Mouse (Mus musculus) MEL (cell line): ENCODE results near the gene T. TPM values are rescaled to one million over a fixed set of nuclear protein-coding genes. Genes with fewer than 3 reads are reported as not detected.

Experiments
- DNase-seq: peaks from one replicate; pipeline ENCODE4 v3.0.0; 2011; ENCODE audit warnings: low read depth, low spot score
- H3K27ac ChIP-seq: 2 replicates; pipeline ENCODE4 v1.5.1; 2012; ENCODE audit warnings: low read depth, mild to moderate bottlenecking, control low read depth, low read length, moderate library complexity; ENCODE audit not compliant: control insufficient read depth
- H3K27me3 ChIP-seq, 2 experiments: fragments of 150-350 bp in 1 of 2; sonication (generic) in 1 of 2; 2 replicates each; pipeline ENCODE4 v1.6.1; 2012; ENCODE audit warnings: low read length in 2 of 2, mild to moderate bottlenecking in 2 of 2, improper control_type of control experiment in 1 of 2, moderate library complexity in 1 of 2; ENCODE audit not compliant: insufficient read depth in 2 of 2, control insufficient read depth in 1 of 2
- H3K36me3 ChIP-seq, 2 experiments: 2 replicates each; pipeline ENCODE4 v1.6.1; 2012 to 2014; ENCODE audit warnings: low read length in 2 of 2, improper control_type of control experiment in 1 of 2, inconsistent platforms in 1 of 2, mild to moderate bottlenecking in 1 of 2; ENCODE audit not compliant: insufficient read depth in 2 of 2, control insufficient read depth in 1 of 2
- H3K4me1 ChIP-seq, 2 experiments: fragments of 150-350 bp in 1 of 2; sonication (generic) in 1 of 2; 2 replicates each; pipeline ENCODE4 v1.6.1; 2012; ENCODE audit warnings: low read length in 2 of 2, improper control_type of control experiment in 1 of 2, mild to moderate bottlenecking in 1 of 2; ENCODE audit not compliant: insufficient read depth in 2 of 2, control insufficient read depth in 1 of 2
- H3K4me3 ChIP-seq, 2 experiments: fragments of 150-350 bp in 1 of 2; sonication (generic) in 1 of 2; 2 replicates each; pipeline ENCODE4 v1.5.1; 2012; ENCODE audit warnings: low read depth in 2 of 2, low read length in 2 of 2, mild to moderate bottlenecking in 2 of 2, moderate library complexity in 2 of 2, control low read depth in 1 of 2, improper control_type of control experiment in 1 of 2; ENCODE audit not compliant: control insufficient read depth in 1 of 2, insufficient read depth in 1 of 2
- H3K79me2 ChIP-seq: 2 replicates; pipeline ENCODE4 v1.6.1; 2012; ENCODE audit warnings: mild to moderate bottlenecking, low read length, moderate library complexity; ENCODE audit not compliant: control insufficient read depth, poor library complexity, insufficient read depth
- H3K9ac ChIP-seq: 2 replicates; pipeline ENCODE4 v1.6.1; 2012; ENCODE audit warnings: low read depth, mild to moderate bottlenecking, control low read depth, low read length, moderate library complexity; ENCODE audit not compliant: control insufficient read depth, poor library complexity, severe bottlenecking
- H3K9me3 ChIP-seq: fragments of 150-350 bp; sonication (generic); replicated peaks from 2 replicates; pipeline ENCODE4 v1.6.1; 2012; ENCODE audit warnings: mild to moderate bottlenecking, low read length, improper control_type of control experiment, moderate library complexity; ENCODE audit not compliant: insufficient read depth
- BHLHE40 ChIP-seq: IDR thresholded peaks from 2 replicates; pipeline ENCODE4 v1.6.1; 2012; ENCODE audit warnings: low read depth, mild to moderate bottlenecking, inconsistent platforms, low read length, improper control_type of control experiment, borderline replicate concordance
- CHD1 ChIP-seq: IDR thresholded peaks from 2 replicates; pipeline ENCODE4 v1.6.1; 2012; ENCODE audit warnings: low read depth, mild to moderate bottlenecking, inconsistent platforms, low read length, improper control_type of control experiment
- CHD2 ChIP-seq: IDR thresholded peaks from 2 replicates; pipeline ENCODE4 v1.6.1; 2011; ENCODE audit warnings: low read length, improper control_type of control experiment
- CTCF ChIP-seq, 3 experiments: IDR thresholded peaks in 2 of 3; conservative IDR thresholded peaks in 1 of 3; 2 replicates each; pipeline ENCODE4 v1.5.1; 2011 to 2012; ENCODE audit warnings: low read length in 3 of 3, low read depth in 2 of 3, mild to moderate bottlenecking in 2 of 3, improper control_type of control experiment in 1 of 3, inconsistent platforms in 1 of 3, mixed read lengths in 1 of 3, moderate library complexity in 1 of 3; ENCODE audit not compliant: control insufficient read depth in 1 of 3, insufficient read depth in 1 of 3, poor library complexity in 1 of 3, severe bottlenecking in 1 of 3
- ELF1 ChIP-seq: IDR thresholded peaks from 2 replicates; pipeline ENCODE4 v1.6.1; 2014; ENCODE audit warnings: low read depth, mild to moderate bottlenecking, inconsistent platforms, low read length, improper control_type of control experiment, moderate library complexity
- EP300 ChIP-seq, 2 experiments: IDR thresholded peaks; 2 replicates each; pipeline ENCODE4 v1.6.1; 2011; ENCODE audit warnings: improper control_type of control experiment in 2 of 2, low read length in 2 of 2, low read depth in 1 of 2, mild to moderate bottlenecking in 1 of 2
- ETS1 ChIP-seq: IDR thresholded peaks from 2 replicates; pipeline ENCODE4 v1.6.1; 2012; ENCODE audit warnings: low read depth, mild to moderate bottlenecking, inconsistent platforms, low read length, improper control_type of control experiment, moderate library complexity
- GABPA ChIP-seq: IDR thresholded peaks from 2 replicates; pipeline ENCODE4 v1.6.1; 2012; ENCODE audit warnings: low read depth, mild to moderate bottlenecking, inconsistent platforms, low read length, improper control_type of control experiment, moderate library complexity
- GATA1 ChIP-seq: IDR thresholded peaks from 2 replicates; pipeline ENCODE4 v1.6.1; 2011; ENCODE audit warnings: low read depth, low read length, improper control_type of control experiment
- HCFC1 ChIP-seq: IDR thresholded peaks from 2 replicates; pipeline ENCODE4 v1.6.1; 2012; ENCODE audit warnings: low read depth, mild to moderate bottlenecking, inconsistent platforms, low read length, improper control_type of control experiment, moderate library complexity
- MAFK ChIP-seq: IDR thresholded peaks from 2 replicates; pipeline ENCODE4 v1.6.1; 2011; ENCODE audit warnings: low read depth, mild to moderate bottlenecking, low read length, improper control_type of control experiment, borderline replicate concordance
- MEF2A ChIP-seq: IDR thresholded peaks from 2 replicates; pipeline ENCODE4 v1.6.1; 2014; ENCODE audit warnings: low read depth, mild to moderate bottlenecking, inconsistent platforms, low read length, improper control_type of control experiment; ENCODE audit not compliant: poor library complexity, insufficient replicate concordance, severe bottlenecking; ENCODE audit errors: extremely low read depth
- MXI1 ChIP-seq: IDR thresholded peaks from 2 replicates; pipeline ENCODE4 v1.6.1; 2011; ENCODE audit warnings: mild to moderate bottlenecking, low read depth, low read length, improper control_type of control experiment
- MYB ChIP-seq: IDR thresholded peaks from 2 replicates; pipeline ENCODE4 v1.6.1; 2011; ENCODE audit warnings: mild to moderate bottlenecking, low read depth, low read length, improper control_type of control experiment
- MYC ChIP-seq: IDR thresholded peaks from 2 replicates; pipeline ENCODE4 v1.6.1; 2011; ENCODE audit warnings: low read depth, mild to moderate bottlenecking, low read length, improper control_type of control experiment, moderate library complexity
- NELFE ChIP-seq: IDR thresholded peaks from 2 replicates; pipeline ENCODE4 v1.6.1; 2011; ENCODE audit warnings: low read depth, low read length, improper control_type of control experiment
- NRF1 ChIP-seq: IDR thresholded peaks from 2 replicates; pipeline ENCODE4 v1.6.1; 2014; ENCODE audit warnings: low read depth, mild to moderate bottlenecking, inconsistent platforms, low read length, improper control_type of control experiment, moderate library complexity; ENCODE audit not compliant: poor library complexity, insufficient read depth, severe bottlenecking
- POLR2A ChIP-seq, 2 experiments: IDR thresholded peaks; 2 replicates each; pipeline ENCODE4 v1.6.1; 2011 to 2012; ENCODE audit warnings: low read length in 2 of 2, mild to moderate bottlenecking in 2 of 2, control low read depth in 1 of 2, improper control_type of control experiment in 1 of 2, low read depth in 1 of 2, moderate library complexity in 1 of 2; ENCODE audit not compliant: control insufficient read depth in 1 of 2, insufficient read depth in 1 of 2, poor library complexity in 1 of 2
- RAD21 ChIP-seq: IDR thresholded peaks from 2 replicates; pipeline ENCODE4 v1.6.1; 2011; ENCODE audit warnings: mild to moderate bottlenecking, low read depth, low read length, improper control_type of control experiment
- SIN3A ChIP-seq: IDR thresholded peaks from 2 replicates; pipeline ENCODE4 v1.6.1; 2012; ENCODE audit warnings: low read length, improper control_type of control experiment, inconsistent platforms
- SMC3 ChIP-seq: IDR thresholded peaks from 2 replicates; pipeline ENCODE4 v1.6.1; 2011; ENCODE audit warnings: low read depth, low read length, improper control_type of control experiment
- TAL1 ChIP-seq: IDR thresholded peaks from 2 replicates; pipeline ENCODE4 v1.6.1; 2012; ENCODE audit warnings: mild to moderate bottlenecking, inconsistent platforms, low read length, moderate library complexity, mixed read lengths
- TCF12 ChIP-seq: IDR thresholded peaks from 2 replicates; pipeline ENCODE4 v1.6.1; 2014; ENCODE audit warnings: low read depth, mild to moderate bottlenecking, inconsistent platforms, low read length, improper control_type of control experiment, moderate library complexity
- USF1 ChIP-seq: IDR thresholded peaks from 2 replicates; pipeline ENCODE4 v1.6.1; 2014; ENCODE audit warnings: low read depth, mild to moderate bottlenecking, inconsistent platforms, low read length, improper control_type of control experiment, moderate library complexity
- USF2 ChIP-seq, 2 experiments: IDR thresholded peaks; 2 replicates each; pipeline ENCODE4 v1.6.1; 2011 to 2012; ENCODE audit warnings: improper control_type of control experiment in 2 of 2, low read length in 2 of 2, borderline replicate concordance in 1 of 2, inconsistent platforms in 1 of 2, low read depth in 1 of 2, mild to moderate bottlenecking in 1 of 2; ENCODE audit not compliant: insufficient read depth in 1 of 2
- ZC3H11A ChIP-seq: IDR thresholded peaks from 2 replicates; pipeline ENCODE4 v1.6.1; 2012; ENCODE audit warnings: low read depth, mild to moderate bottlenecking, inconsistent platforms, low read length, improper control_type of control experiment
- ZKSCAN1 ChIP-seq: IDR thresholded peaks from 2 replicates; pipeline ENCODE4 v1.6.1; 2012; ENCODE audit warnings: low read depth, mild to moderate bottlenecking, inconsistent platforms, low read length, improper control_type of control experiment, moderate library complexity
- ZMIZ1 ChIP-seq: IDR thresholded peaks from 2 replicates; pipeline ENCODE4 v1.6.1; 2012; ENCODE audit warnings: low read depth, mild to moderate bottlenecking, inconsistent platforms, low read length, improper control_type of control experiment, moderate library complexity
- ZNF384 ChIP-seq: IDR thresholded peaks from 2 replicates; pipeline ENCODE4 v1.6.1; 2012; ENCODE audit warnings: low read depth, mild to moderate bottlenecking, inconsistent platforms, low read length, improper control_type of control experiment
- polyA plus RNA-seq, 2 experiments: library from polyadenylated mRNA; stranded (reverse) in 1 of 2; unstranded in 1 of 2; fragments of >175 nt in 1 of 2; fragments of >200 nt in 1 of 2; gene quantifications; 2 replicates each; pipeline versions ENCODE4 v1.2.1 to v1.2.4; 2012; ENCODE audit warnings: low replicate concordance in 2 of 2, low read depth in 1 of 2; ENCODE audit not compliant: insufficient read length in 2 of 2, insufficient read depth in 1 of 2, missing spikeins in 1 of 2
- total RNA-seq: library from RNA; depleted of rRNA; stranded (reverse); fragments of 300-350 nt; gene quantifications from 2 replicates; pipeline ENCODE4 v1.2.3, GENCODE M21; 2012

T gene
- total and polyA plus RNA-seq, 3 experiments = not detected

DNA sequence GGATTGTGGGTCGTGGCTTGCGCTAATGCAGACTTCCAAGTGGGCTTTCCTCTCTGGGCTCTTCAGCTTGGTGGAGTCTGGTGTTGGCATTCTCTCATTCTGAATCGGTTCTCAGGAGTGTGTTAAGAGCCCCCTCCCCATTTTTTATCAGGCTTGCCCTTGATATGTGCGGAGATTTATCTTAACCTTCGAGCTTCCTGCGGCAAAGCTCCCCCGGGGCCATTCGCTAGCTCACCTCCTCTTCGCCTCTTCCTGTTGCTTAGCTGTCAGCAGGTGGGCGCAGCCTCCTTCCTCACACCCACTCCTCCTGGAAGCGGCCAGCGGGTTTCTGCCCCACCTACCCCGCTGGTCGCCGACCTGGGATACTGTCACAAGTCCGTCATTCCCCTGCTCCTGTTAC is 4.8 kb upstream of the T start:
- H3K27ac ChIP-seq = no peak overlapping the region
- no peaks in the 10 kb centered on the region for H3K36me3 ChIP-seq
- no peaks in the 10 kb centered on the region for H3K9me3 ChIP-seq
- H3K27me3 ChIP-seq = no peaks in the 10 kb centered on the region; a peak in 2 of 4 replicates
- no peak for DNase-seq
- no peaks in the 10 kb centered on the region for H3K4me1 ChIP-seq
- no peaks in the 10 kb centered on the region for H3K79me2 ChIP-seq
- H3K9ac ChIP-seq = no peak overlapping the region
- H3K4me3 ChIP-seq = no peak overlapping the region
- TF ChIP-seq SIN3A (no peak), RAD21 (no peak), ZKSCAN1 (no peak), MYC (no peak), MYB (no peak), MAFK (no peak), CHD1 (no peak), TAL1 (no peak), POLR2A (IDR thresholded peaks at IDR 0.05; ENCODE audit: control insufficient read depth in 1 of 2, insufficient read depth in 1 of 2, low read depth in 1 of 2, low read length in 2 of 2, poor library complexity in 1 of 2) (no peak), MEF2A (no peak), CTCF (IDR thresholded peaks at IDR 0.05 in 2 of 3, conservative IDR thresholded peaks at IDR 0.05 in 1 of 3; ENCODE audit: control insufficient read depth in 1 of 3, insufficient read depth in 1 of 3, low read depth in 2 of 3, low read length in 3 of 3, poor library complexity in 1 of 3, severe bottlenecking in 1 of 3) (no peak), ELF1 (no peak), USF1 (no peak), ZNF384 (no peak), USF2 (IDR thresholded peaks at IDR 0.05; ENCODE audit: borderline replicate concordance in 1 of 2, insufficient read depth in 1 of 2, low read depth in 1 of 2, low read length in 2 of 2) (no peak), MXI1 (no peak), NRF1 (no peak), HCFC1 (no peak)

DNA sequence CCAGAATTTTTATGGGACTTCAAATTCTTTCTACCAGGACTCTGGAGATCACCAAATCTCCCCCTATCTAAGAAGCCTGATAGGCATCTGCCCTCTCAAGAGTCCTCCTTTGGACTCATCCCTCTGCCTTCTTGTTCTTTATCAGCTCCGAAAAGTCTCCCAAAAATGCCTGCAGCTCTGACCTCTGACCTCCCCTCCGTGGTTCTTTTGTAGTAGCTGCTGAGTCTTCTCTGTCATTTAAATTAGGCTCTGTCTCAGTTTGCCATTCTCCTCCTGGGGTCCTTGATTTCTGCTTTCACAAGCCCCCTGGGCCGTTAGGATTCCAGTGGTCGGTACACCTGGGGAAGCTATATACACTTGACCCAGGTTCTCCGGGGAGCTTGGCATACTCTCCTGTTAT is 4.3 kb upstream of the T start:
- Histone ChIP-seq H3K27me3 (no peaks in the 10 kb centered on the region; a peak in 2 of 4 replicates), H3K4me1 (no peaks in the 10 kb centered on the region), H3K36me3 (no peaks in the 10 kb centered on the region), H3K79me2 (no peaks in the 10 kb centered on the region), H3K9ac (no peak overlapping the region), H3K9me3 (no peaks in the 10 kb centered on the region), H3K4me3 (no peak overlapping the region), H3K27ac (no peak overlapping the region)
- TF ChIP-seq ELF1 = no peak
- no peak for TF ChIP-seq ZMIZ1
- TF ChIP-seq USF1 = no peak
- TF ChIP-seq TCF12 = no peak
- TF ChIP-seq NELFE = no peak
- no peak for TF ChIP-seq BHLHE40
- no peak for TF ChIP-seq ZKSCAN1
- TF ChIP-seq GABPA = no peak
- TF ChIP-seq SIN3A = no peak
- TF ChIP-seq MYC = no peak
- TF ChIP-seq ETS1 = no peak
- no peak for TF ChIP-seq ZC3H11A
- TF ChIP-seq HCFC1 = no peak
- TF ChIP-seq MAFK = no peak
- no peak for TF ChIP-seq SMC3
- TF ChIP-seq GATA1 = no peak
- TF ChIP-seq MYB = no peak
- TF ChIP-seq EP300 (IDR thresholded peaks at IDR 0.05; ENCODE audit: low read depth in 1 of 2, low read length in 2 of 2) = no peak
- TF ChIP-seq USF2 (IDR thresholded peaks at IDR 0.05; ENCODE audit: borderline replicate concordance in 1 of 2, insufficient read depth in 1 of 2, low read depth in 1 of 2, low read length in 2 of 2) = no peak
- TF ChIP-seq CHD2 = no peak
- no peak for DNase-seq
